In genomic region chr10:68558105-68558827, GRCm38 (mm10) we compare ENCODE assay signal across 8 mouse cellular contexts. TPM values are rescaled to one million over a fixed set of nuclear protein-coding genes. Genes with fewer than 3 reads are reported as not detected.
DNase-seq lines count a peak whose midpoint lies in the region; ATAC-seq and TF ChIP-seq lines count a peak whose summit lies in the region.

No protein-coding gene starts in this region.

- H3K27ac ChIP-seq in embryonic fibroblast, embryonic 13.5 days (ENCODE audit: insufficient read depth, low read length): peak overlapping the region; percentile 99
- peak overlapping the region; percentile 23; the same call in 1 of the 2 replicates for H3K27ac ChIP-seq in heart, postnatal 0 days (ENCODE audit: low read depth)

- WGBS in heart, postnatal 0 days: 63% methylated on average over 13 of the region's 13 CpGs

- H3K4me3 ChIP-seq in embryonic fibroblast, embryonic 13.5 days (ENCODE audit: insufficient read depth, low read length): no peak overlapping the region
- H3K4me3 ChIP-seq in heart, postnatal 0 days (ENCODE audit: low read depth, low read length): no peak overlapping the region

- peaks cover 12% of the 10 kb centered on the region for H3K4me1 ChIP-seq in embryonic fibroblast, embryonic 13.5 days (ENCODE audit: control insufficient read depth, insufficient read depth, low read length)
- no peaks in the 10 kb centered on the region for H3K4me1 ChIP-seq in heart, postnatal 0 days (ENCODE audit: control insufficient read depth, insufficient read depth)

- DNase-seq in 3134 (ENCODE audit: extremely low read depth, insufficient read length, low spot score): peak; percentile 41
- DNase-seq in adrenal gland, adult 18-20 months (ENCODE audit: low spot score in 2 of 2): peak; percentile 30 to 31
- peak; percentile 74 for DNase-seq in heart, postnatal 0 days (ENCODE audit: low spot score)
- DNase-seq in layer of hippocampus, adult 9-11 months: peak; percentile 64
- DNase-seq in lung, postnatal 4 days: peak; percentile 65 to 74
- no peak for DNase-seq in spleen, adult 18-20 months

- H3K4me2 ChIP-seq in heart, postnatal 0 days (ENCODE audit: low read depth, low read length): no peak overlapping the region

- peak; percentile 77 for ATAC-seq in heart, postnatal 0 days (ENCODE audit: insufficient read depth, low read depth)
- ATAC-seq in megakaryocyte-erythroid progenitor cell, adult 5-6 weeks (replicated peaks; ENCODE audit: low FRiP score, low TSS enrichment, poor library complexity, severe bottlenecking): no peak

- no peak overlapping the region for H3K9ac ChIP-seq in heart, postnatal 0 days (replicated peaks; ENCODE audit: low read depth, low read length)

- H3K36me3 ChIP-seq in heart, postnatal 0 days (replicated peaks; ENCODE audit: control insufficient read depth, insufficient read depth, low read length): no peaks in the 10 kb centered on the region

- no peak for TF ChIP-seq POLR2A in embryonic fibroblast, embryonic 13.5 days (IDR thresholded peaks at IDR 0.05; ENCODE audit: low read depth, low read length)

- no peaks in the 10 kb centered on the region for H3K9me3 ChIP-seq in heart, postnatal 0 days (replicated peaks; ENCODE audit: control insufficient read depth, low read length)

- TF ChIP-seq EP300 in heart, postnatal 0 days (IDR thresholded peaks at IDR 0.05; ENCODE audit: low read depth): no peak

- H3K27me3 ChIP-seq in heart, postnatal 0 days (ENCODE audit: control insufficient read depth, insufficient read depth, low read length): no peaks in the 10 kb centered on the region

- no peak for TF ChIP-seq CTCF in embryonic fibroblast, embryonic 13.5 days (IDR thresholded peaks at IDR 0.05; ENCODE audit: borderline replicate concordance, insufficient read depth, low read length)
- TF ChIP-seq CTCF in heart, postnatal 0 days (IDR thresholded peaks at IDR 0.05; ENCODE audit: low read depth): no peak

RNA-seq across cellular contexts. Expression of gene Cabcoco1, which starts 16.6 kb away (rescaled TPM):
- total RNA-seq in adrenal gland, adult 18-20 months (2021): 1 to 10 TPM; 5.4 to 5.5 TPM
- 0.51 TPM in 1 of 2 replicates, not detected in the other for polyA plus RNA-seq in embryonic fibroblast, embryonic 13.5 days (2011; ENCODE audit: insufficient read length, low read depth, missing spikeins)
- total RNA-seq in heart, postnatal 0 days (2014; rRNA removed; ENCODE audit: low replicate concordance): 38.9 and 46.7 TPM in 2 replicates
- 54.1 and 57.9 TPM in 2 replicates for polyA plus RNA-seq in heart, postnatal 0 days (2015; fragmentation: Nextera tagmentation; extraction: Ambion mirVana)
- total RNA-seq in megakaryocyte-erythroid progenitor cell, adult 5-6 weeks (2014; fragmentation: Nextera tagmentation): 0.79 and 4.7 TPM in 2 replicates
- total RNA-seq in megakaryocyte-erythroid progenitor cell, adult 5-6 weeks (2017): 2.6 TPM in 1 of 2 replicates, not detected in the other

Comparison
In these comparisons a context has a peak if more than half of its experiments do, and no peak if none do; other contexts are left out.
1. DNase-seq: peak in 3134 (single experiment), adrenal gland, adult 18-20 months (2 of 2), heart, postnatal 0 days (single experiment), layer of hippocampus, adult 9-11 months (single experiment) and lung, postnatal 4 days (2 of 2); none in spleen, adult 18-20 months (0 of 2).